Mouse (Mus musculus) MEL (cell line): Measurements from ENCODE around the gene Dgke.

Experiments
- CHD1 ChIP-seq: IDR thresholded peaks from 2 replicates; pipeline ENCODE4 v1.6.1; 2012; ENCODE audit warnings: low read depth, mild to moderate bottlenecking, inconsistent platforms, low read length, improper control_type of control experiment
- CTCF ChIP-seq, 3 experiments: IDR thresholded peaks in 2 of 3; conservative IDR thresholded peaks in 1 of 3; 2 replicates each; pipeline ENCODE4 v1.5.1; 2011 to 2012; ENCODE audit warnings: low read length in 3 of 3, low read depth in 2 of 3, mild to moderate bottlenecking in 2 of 3, improper control_type of control experiment in 1 of 3, inconsistent platforms in 1 of 3, mixed read lengths in 1 of 3, moderate library complexity in 1 of 3; ENCODE audit not compliant: control insufficient read depth in 1 of 3, insufficient read depth in 1 of 3, poor library complexity in 1 of 3, severe bottlenecking in 1 of 3
- EP300 ChIP-seq, 2 experiments: IDR thresholded peaks; 2 replicates each; pipeline ENCODE4 v1.6.1; 2011; ENCODE audit warnings: improper control_type of control experiment in 2 of 2, low read length in 2 of 2, low read depth in 1 of 2, mild to moderate bottlenecking in 1 of 2
- GATA1 ChIP-seq: IDR thresholded peaks from 2 replicates; pipeline ENCODE4 v1.6.1; 2011; ENCODE audit warnings: low read depth, low read length, improper control_type of control experiment
- HCFC1 ChIP-seq: IDR thresholded peaks from 2 replicates; pipeline ENCODE4 v1.6.1; 2012; ENCODE audit warnings: low read depth, mild to moderate bottlenecking, inconsistent platforms, low read length, improper control_type of control experiment, moderate library complexity
- MXI1 ChIP-seq: IDR thresholded peaks from 2 replicates; pipeline ENCODE4 v1.6.1; 2011; ENCODE audit warnings: mild to moderate bottlenecking, low read depth, low read length, improper control_type of control experiment
- MYC ChIP-seq: IDR thresholded peaks from 2 replicates; pipeline ENCODE4 v1.6.1; 2011; ENCODE audit warnings: low read depth, mild to moderate bottlenecking, low read length, improper control_type of control experiment, moderate library complexity
- POLR2AphosphoS2 ChIP-seq: IDR thresholded peaks from 2 replicates; pipeline ENCODE4 v1.6.1; 2011; ENCODE audit warnings: low read length, improper control_type of control experiment
- TBP ChIP-seq: IDR thresholded peaks from 2 replicates; pipeline ENCODE4 v1.8.0; 2011; ENCODE audit warnings: low read depth, low read length, improper control_type of control experiment
- TCF12 ChIP-seq: IDR thresholded peaks from 2 replicates; pipeline ENCODE4 v1.6.1; 2014; ENCODE audit warnings: low read depth, mild to moderate bottlenecking, inconsistent platforms, low read length, improper control_type of control experiment, moderate library complexity
- USF1 ChIP-seq: IDR thresholded peaks from 2 replicates; pipeline ENCODE4 v1.6.1; 2014; ENCODE audit warnings: low read depth, mild to moderate bottlenecking, inconsistent platforms, low read length, improper control_type of control experiment, moderate library complexity
- USF2 ChIP-seq, 2 experiments: IDR thresholded peaks; 2 replicates each; pipeline ENCODE4 v1.6.1; 2011 to 2012; ENCODE audit warnings: improper control_type of control experiment in 2 of 2, low read length in 2 of 2, borderline replicate concordance in 1 of 2, inconsistent platforms in 1 of 2, low read depth in 1 of 2, mild to moderate bottlenecking in 1 of 2; ENCODE audit not compliant: insufficient read depth in 1 of 2
- ZNF384 ChIP-seq: IDR thresholded peaks from 2 replicates; pipeline ENCODE4 v1.6.1; 2012; ENCODE audit warnings: low read depth, mild to moderate bottlenecking, inconsistent platforms, low read length, improper control_type of control experiment

- TF ChIP-seq CTCF (IDR thresholded peaks at IDR 0.05 in 2 of 3, conservative IDR thresholded peaks at IDR 0.05 in 1 of 3; ENCODE audit: control insufficient read depth in 1 of 3, insufficient read depth in 1 of 3, low read depth in 2 of 3, low read length in 3 of 3, poor library complexity in 1 of 3, severe bottlenecking in 1 of 3) = no peak
- TF ChIP-seq ZNF384 = no peak
- no peak for TF ChIP-seq GATA1
- no peak for TF ChIP-seq HCFC1
- no peak for TF ChIP-seq MXI1
- TF ChIP-seq USF1 = no peak
- TF ChIP-seq TBP = no peak
- TF ChIP-seq USF2 (IDR thresholded peaks at IDR 0.05; ENCODE audit: borderline replicate concordance in 1 of 2, insufficient read depth in 1 of 2, low read depth in 1 of 2, low read length in 2 of 2) = no peak
- no peak for TF ChIP-seq TCF12
- TF ChIP-seq CHD1 = no peak
- TF ChIP-seq EP300 (IDR thresholded peaks at IDR 0.05; ENCODE audit: low read depth in 1 of 2, low read length in 2 of 2) = no peak
- TF ChIP-seq MYC = no peak
- no peak for TF ChIP-seq POLR2AphosphoS2
Observed at GRCm38 (mm10) chr11:89005473-89005872, 61.2 kb downstream of the Dgke start.
